Mouse (Mus musculus) hindbrain, embryonic 13.5 days (tissue): Measurements from ENCODE around the gene Zfp992. TPM values are rescaled to one million over a fixed set of nuclear protein-coding genes. Genes with fewer than 3 reads are reported as not detected.
"Not testable (repeated sequence)": the region's sequence is repeated elsewhere in the genome, so short reads cannot be mapped to it uniquely, and the experiment has no call there.

Source experiments
- ATAC-seq: fragments of 200-750 bp; cut with Nextera tagmentation; 2 replicates; pipeline ENCODE4 v1.8.0; 2017; ENCODE audit warnings: moderate TSS enrichment; ENCODE audit not compliant: low FRiP score
- H3K27ac ChIP-seq: fragments of 300-500 bp; sonication (generic); 2 replicates; pipeline ENCODE4 v1.5.1; 2015; ENCODE audit warnings: inconsistent platforms, mild to moderate bottlenecking, moderate library complexity
- H3K27me3 ChIP-seq: fragments of 300-500 bp; sonication (generic); 2 replicates; pipeline ENCODE4 v1.6.1; 2015; ENCODE audit warnings: mild to moderate bottlenecking, inconsistent platforms
- H3K36me3 ChIP-seq: fragments of 300-500 bp; sonication (generic); 2 replicates; pipeline ENCODE4 v1.6.1; 2015; ENCODE audit warnings: mild to moderate bottlenecking, inconsistent platforms
- H3K4me1 ChIP-seq: fragments of 300-500 bp; sonication (generic); replicated peaks from 2 replicates; pipeline ENCODE4 v1.6.1; 2015; ENCODE audit warnings: inconsistent platforms
- H3K4me2 ChIP-seq: fragments of 300-500 bp; sonication (generic); 2 replicates; pipeline ENCODE4 v1.6.1; 2015; ENCODE audit warnings: inconsistent platforms, mild to moderate bottlenecking, moderate library complexity
- H3K4me3 ChIP-seq: fragments of 300-500 bp; sonication (generic); 2 replicates; pipeline ENCODE4 v1.5.1; 2015; ENCODE audit warnings: mild to moderate bottlenecking, inconsistent platforms
- H3K9ac ChIP-seq: fragments of 300-500 bp; sonication (generic); 2 replicates; pipeline ENCODE4 v1.6.1; 2015; ENCODE audit warnings: mild to moderate bottlenecking, inconsistent platforms
- H3K9me3 ChIP-seq: fragments of 300-500 bp; sonication (generic); 2 replicates; pipeline ENCODE4 v1.6.1; 2016; ENCODE audit warnings: inconsistent platforms
- WGBS: fragments of 180-500 bp; shearing (Covaris S2); methylation state at CpG from one replicate; pipeline ENCODE4 v1.1.7; 2015; 5-methylcytosine and 5-hydroxymethylcytosine counted together
- polyA plus RNA-seq: library from polyadenylated mRNA; unstranded; fragments of >200 nt; fragmentation: Nextera tagmentation; extraction: Ambion mirVana; gene quantifications from 2 replicates; pipeline ENCODE4 v1.2.1, GENCODE M21; 2015

Zfp992 gene
- polyA plus RNA-seq, 1 experiment from 2014 or later: 2.4 TPM

GRCm38 (mm10) chr4:146497695-146498275 is 49.0 kb downstream of the Zfp992 start:
- not testable (repeated sequence) for ATAC-seq, H3K4me1 ChIP-seq, H3K4me3 ChIP-seq, H3K27me3 ChIP-seq, H3K27ac ChIP-seq, H3K36me3 ChIP-seq, H3K9ac ChIP-seq, H3K4me2 ChIP-seq
- H3K9me3 ChIP-seq: peaks cover 68% of the 10 kb centered on the region
- WGBS: 85% methylated on average over 9 of the region's 9 CpGs

- not testable (repeated sequence) for H3K27me3 ChIP-seq, H3K4me1 ChIP-seq, H3K4me3 ChIP-seq, ATAC-seq, H3K27ac ChIP-seq, H3K9ac ChIP-seq, H3K4me2 ChIP-seq, H3K36me3 ChIP-seq
- H3K9me3 ChIP-seq: peaks cover 40% of the 10 kb centered on the region
- 90% methylated on average over 4 of the region's 4 CpGs for WGBS
These were observed 52.9 kb downstream of the Zfp992 start, which contains the start of gene Zfp981 for GRCm38 (mm10) chr4:146501727-146502126. Gene Zfp981 (plus strand): TSS chr4:146502027.

- H3K27ac ChIP-seq, H3K4me1 ChIP-seq, ATAC-seq, H3K4me2 ChIP-seq, H3K9ac ChIP-seq, H3K36me3 ChIP-seq, H3K4me3 ChIP-seq, H3K27me3 ChIP-seq: not testable (repeated sequence)
- WGBS: 95% methylated on average over 23 of the region's 24 CpGs
- H3K9me3 ChIP-seq: peaks cover 16% of the 10 kb centered on the region
These were observed 60.2 kb downstream of the Zfp992 start for GRCm38 (mm10) chr4:146509029-146509428.

GRCm38 (mm10) chr4:146511871-146512270 is 63.0 kb downstream of the Zfp992 start:
- H3K4me1 ChIP-seq, H3K4me3 ChIP-seq, H3K27me3 ChIP-seq, H3K9ac ChIP-seq, H3K4me2 ChIP-seq, H3K36me3 ChIP-seq, ATAC-seq, H3K27ac ChIP-seq: not testable (repeated sequence)
- H3K9me3 ChIP-seq: peaks cover 39% of the 10 kb centered on the region

- 70% methylated on average over 1 of the region's 1 CpGs for WGBS
- H3K4me2 ChIP-seq: no peak overlapping the region
- H3K9me3 ChIP-seq: peaks cover 76% of the 10 kb centered on the region
- H3K27ac ChIP-seq: no peak overlapping the region
- no peak overlapping the region for H3K4me3 ChIP-seq
- no peak overlapping the region for H3K9ac ChIP-seq
- H3K36me3 ChIP-seq: no peaks in the 10 kb centered on the region
- H3K27me3 ChIP-seq: no peaks in the 10 kb centered on the region
- no peak for ATAC-seq
- no peaks in the 10 kb centered on the region for H3K4me1 ChIP-seq
These were observed 67.7 kb downstream of the Zfp992 start for GRCm38 (mm10) chr4:146516474-146516873.

- H3K9me3 ChIP-seq: peaks cover 78% of the 10 kb centered on the region
- H3K4me1 ChIP-seq: not testable (repeated sequence)
- WGBS: 71% methylated on average over 2 of the region's 2 CpGs
These were observed 68.3 kb downstream of the Zfp992 start for GRCm38 (mm10) chr4:146517150-146517549.

More at GRCm38 (mm10) chr4:146517150-146517549, 68.3 kb downstream of the Zfp992 start:
- H3K4me2 ChIP-seq, H3K4me3 ChIP-seq, H3K36me3 ChIP-seq, ATAC-seq, H3K27me3 ChIP-seq, H3K9ac ChIP-seq, H3K27ac ChIP-seq: not testable (repeated sequence)

Other genes starting within 250 kb of the Zfp992 start
- 0.13 TPM in 2 replicates for gene Zfp981, start 53.0 kb downstream of the Zfp992 start, polyA plus RNA-seq
- 1.6 and 4.1 TPM in 2 replicates for gene Zfp993, start 161.9 kb downstream of the Zfp992 start, polyA plus RNA-seq